Mouse (Mus musculus) heart, embryonic 11.5 days (tissue): ENCODE results near the gene Hid1. TPM values are rescaled to one million over a fixed set of nuclear protein-coding genes. Genes with fewer than 3 reads are reported as not detected.
A peak's percentile ranks its signal among the peaks of the same experiment; 100 is the strongest.

Experiments used
- ATAC-seq: fragments of 200-750 bp; cut with Nextera tagmentation; replicated peaks from 2 replicates; pipeline ENCODE4 v1.8.0; 2017; ENCODE audit warnings: moderate library complexity; ENCODE audit not compliant: insufficient number of reproducible peaks, low FRiP score, low TSS enrichment
- H3K27ac ChIP-seq: fragments of 300-500 bp; sonication (generic); 2 replicates; pipeline ENCODE4 v1.5.1; 2014; ENCODE audit warnings: mild to moderate bottlenecking, low read depth, low read length
- H3K27me3 ChIP-seq: fragments of 300-500 bp; sonication (generic); 2 replicates; pipeline ENCODE4 v1.6.1; 2014; ENCODE audit warnings: mild to moderate bottlenecking, low read length, mixed read lengths; ENCODE audit not compliant: control insufficient read depth, insufficient read depth
- H3K36me3 ChIP-seq: fragments of 300-500 bp; sonication (generic); 2 replicates; pipeline ENCODE4 v1.6.1; 2014; ENCODE audit warnings: mild to moderate bottlenecking, low read length, moderate library complexity, mixed read lengths; ENCODE audit not compliant: control insufficient read depth, insufficient read depth
- H3K4me1 ChIP-seq: fragments of 300-500 bp; sonication (generic); 2 replicates; pipeline ENCODE4 v1.6.1; 2014; ENCODE audit warnings: low read length; ENCODE audit not compliant: control insufficient read depth, insufficient read depth
- H3K4me2 ChIP-seq: fragments of 300-500 bp; sonication (generic); 2 replicates; pipeline ENCODE4 v1.6.1; 2014; ENCODE audit warnings: mild to moderate bottlenecking, moderate library complexity
- H3K4me3 ChIP-seq: fragments of 300-500 bp; sonication (generic); 2 replicates; pipeline ENCODE4 v1.5.1; 2014; ENCODE audit warnings: low read depth, low read length
- H3K9ac ChIP-seq: fragments of 300-500 bp; sonication (generic); 2 replicates; pipeline ENCODE4 v1.6.1; 2014; ENCODE audit warnings: mild to moderate bottlenecking, low read depth, low read length, moderate library complexity
- H3K9me3 ChIP-seq: fragments of 300-500 bp; sonication (generic); replicated peaks from 2 replicates; pipeline ENCODE4 v1.6.1; 2016; ENCODE audit warnings: low read length; ENCODE audit not compliant: control insufficient read depth
- WGBS: fragments of 180-500 bp; shearing (Covaris S2); extraction: QIAGEN DNeasy Blood & Tissue Kit; methylation state at CpG from one replicate; pipeline ENCODE4 v1.1.7; 2014; ENCODE audit not compliant: insufficient replicate concordance; 5-methylcytosine and 5-hydroxymethylcytosine counted together
- polyA plus RNA-seq: library from polyadenylated mRNA; unstranded; fragments of >200 nt; fragmentation: Nextera tagmentation; extraction: Ambion mirVana; gene quantifications from 2 replicates; pipeline ENCODE4 v1.2.1, GENCODE M21; 2014

Hid1 gene
- polyA plus RNA-seq, 1 experiment from 2014 or later, result 6.2 TPM

GRCm38 (mm10) chr11:115337826-115338225 is 29.7 kb downstream of the Hid1 start:
- no peaks in the 10 kb centered on the region for H3K4me1 ChIP-seq
- ATAC-seq, result no peak
- no peak overlapping the region for H3K4me3 ChIP-seq
- peaks cover 73% of the 10 kb centered on the region for H3K27me3 ChIP-seq
- no peaks in the 10 kb centered on the region for H3K36me3 ChIP-seq
- no peak overlapping the region for H3K9ac ChIP-seq
- 57% methylated on average over 1 of the region's 1 CpGs for WGBS
- no peak overlapping the region for H3K27ac ChIP-seq
- H3K4me2 ChIP-seq, result no peak overlapping the region
- H3K9me3 ChIP-seq, result no peaks in the 10 kb centered on the region

DNA sequence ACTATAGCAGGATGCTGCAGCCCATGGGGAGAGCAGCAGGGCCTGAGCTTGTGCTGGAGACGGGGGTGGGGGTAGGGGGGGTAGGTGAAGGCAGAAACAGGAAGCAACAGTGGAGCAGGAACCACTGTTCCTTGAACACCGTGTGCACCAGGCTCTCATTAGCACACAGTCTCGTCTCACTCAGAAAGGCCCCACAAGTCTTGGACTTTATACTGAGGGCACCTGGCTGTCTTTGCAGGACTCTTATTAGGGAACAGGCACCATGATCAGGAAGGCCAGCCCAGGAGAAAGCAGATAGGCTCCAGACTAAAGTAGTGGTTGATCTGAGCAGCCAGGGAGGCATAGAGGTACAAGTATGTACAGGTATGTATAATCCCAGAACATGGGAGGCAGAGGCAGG is 30.2 kb downstream of the Hid1 start:
- H3K36me3 ChIP-seq, result no peaks in the 10 kb centered on the region
- whole genome bisulfite sequencing, result 43% methylated on average over 3 of the region's 3 CpGs
- no peaks in the 10 kb centered on the region for H3K9me3 ChIP-seq
- no peak overlapping the region for H3K4me2 ChIP-seq
- H3K27me3 ChIP-seq, result peaks cover 77% of the 10 kb centered on the region
- no peak overlapping the region for H3K9ac ChIP-seq
- no peak overlapping the region for H3K4me3 ChIP-seq
- H3K27ac ChIP-seq, result no peak overlapping the region
- ATAC-seq, result no peak
- H3K4me1 ChIP-seq, result no peaks in the 10 kb centered on the region

DNA sequence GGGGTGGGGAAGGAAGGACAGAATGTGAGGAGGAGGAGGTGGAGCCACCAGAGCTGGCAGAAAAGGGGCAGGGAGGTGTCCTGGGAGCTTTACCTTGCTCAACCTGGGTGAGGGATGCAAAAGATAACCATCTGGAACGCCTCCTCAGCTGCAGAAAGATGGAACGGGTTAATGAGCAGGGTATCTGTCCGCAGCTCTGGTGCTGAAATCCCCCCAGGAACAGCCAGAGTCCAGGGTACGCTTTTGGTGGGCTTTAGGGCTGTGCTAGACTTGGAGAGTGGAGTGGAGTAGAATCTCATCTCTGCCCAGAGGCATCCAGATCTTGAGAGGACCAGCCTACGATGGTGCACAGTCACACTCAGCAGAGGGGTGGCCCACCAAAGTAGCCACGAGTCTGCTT is 31.4 kb downstream of the Hid1 start:
- H3K27ac ChIP-seq, result no peak overlapping the region
- H3K9me3 ChIP-seq, result no peaks in the 10 kb centered on the region
- no peak overlapping the region for H3K9ac ChIP-seq
- no peak overlapping the region for H3K4me2 ChIP-seq
- H3K4me3 ChIP-seq, result no peak overlapping the region
- H3K27me3 ChIP-seq, result peaks cover 87% of the 10 kb centered on the region
- H3K36me3 ChIP-seq, result no peaks in the 10 kb centered on the region
- 16% methylated on average over 6 of the region's 6 CpGs for WGBS
- ATAC-seq, result no peak
- H3K4me1 ChIP-seq, result no peaks in the 10 kb centered on the region

DNA sequence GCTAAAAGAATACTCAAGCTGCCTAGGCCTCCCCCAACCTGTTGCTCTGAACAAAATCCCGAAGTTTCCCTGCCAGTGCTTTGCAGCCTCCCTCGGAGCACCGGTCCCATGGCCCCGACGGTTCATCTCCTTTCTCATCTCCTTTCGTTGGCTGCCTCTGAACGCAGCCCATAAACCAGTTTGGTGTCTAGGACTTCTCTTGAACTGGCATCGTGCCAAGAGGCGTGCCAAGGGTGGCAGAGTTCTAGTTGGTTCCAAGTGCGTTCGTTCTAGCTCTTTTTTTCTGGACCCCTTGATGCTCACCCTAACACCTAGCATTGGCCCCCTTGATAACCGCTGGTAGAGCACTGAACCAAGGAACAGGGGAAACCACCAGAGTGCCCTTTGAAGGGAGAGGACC is 32.3 kb downstream of the Hid1 start:
- Histone ChIP-seq H3K27me3 (peaks cover 87% of the 10 kb centered on the region), H3K4me2 (no peak overlapping the region), H3K27ac (no peak overlapping the region), H3K4me3 (no peak overlapping the region), H3K36me3 (no peaks in the 10 kb centered on the region), H3K9ac (no peak overlapping the region), H3K4me1 (no peaks in the 10 kb centered on the region), H3K9me3 (no peaks in the 10 kb centered on the region)
- 57% methylated on average over 12 of the region's 12 CpGs for WGBS
- no peak for ATAC-seq

DNA sequence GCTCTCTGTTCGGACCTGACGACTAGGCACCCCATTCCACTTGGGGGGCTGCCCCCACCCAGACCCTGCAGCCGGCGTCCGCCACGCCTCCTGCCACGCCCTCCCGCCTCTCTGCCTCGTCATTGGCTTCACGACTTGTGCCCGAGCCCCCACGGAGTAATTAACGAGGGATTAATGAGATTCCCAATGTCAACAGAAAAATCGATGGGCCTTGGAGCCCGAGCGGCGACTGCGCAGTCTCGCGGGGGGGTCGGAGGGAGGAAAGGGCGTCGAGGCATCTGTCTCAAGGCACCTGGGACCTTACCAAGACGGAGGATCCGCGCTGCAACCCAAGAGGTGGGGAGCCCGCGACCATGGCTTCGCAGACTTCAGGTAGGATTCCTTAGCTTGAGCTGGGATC is 33.0 kb downstream of the Hid1 start, which contains the start of gene Otop3:
Gene Otop3 (plus strand): TSS at position 201 of the 400 bp plus-strand sequence.
- Histone ChIP-seq H3K27me3 (peaks cover 91% of the 10 kb centered on the region), H3K4me1 (no peaks in the 10 kb centered on the region), H3K27ac (no peak within 1 kb of the TSS), H3K9ac (no peak within 1 kb of the TSS), H3K4me2 (no peak within 1 kb of the TSS), H3K36me3 (no peaks in the 10 kb centered on the region), H3K9me3 (no peaks in the 10 kb centered on the region), H3K4me3 (no peak within 1 kb of the TSS)
- no peak for ATAC-seq
- 2% methylated on average over 29 of the region's 29 CpGs for WGBS

DNA sequence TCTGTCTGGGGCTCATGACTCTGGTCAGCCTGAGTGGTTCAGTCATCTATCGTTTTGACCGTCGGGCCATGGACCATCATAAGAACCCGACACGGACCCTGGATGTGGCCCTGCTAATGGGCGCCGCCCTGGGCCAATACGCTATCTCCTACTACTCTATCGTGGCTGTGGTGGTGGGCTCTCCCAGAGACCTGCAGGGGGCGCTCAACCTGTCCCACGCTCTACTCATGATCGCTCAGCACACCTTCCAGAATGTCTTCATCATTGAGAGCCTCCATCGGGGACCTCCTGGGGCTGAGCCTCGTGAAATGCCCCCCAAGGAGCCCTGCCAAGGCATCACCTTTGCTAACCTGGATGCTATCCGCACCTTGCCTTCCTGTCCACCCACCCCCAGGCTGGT is 38.2 kb downstream of the Hid1 start:
- H3K36me3 ChIP-seq, result no peaks in the 10 kb centered on the region
- WGBS, result 68% methylated on average over 15 of the region's 15 CpGs
- no peak overlapping the region for H3K4me2 ChIP-seq
- no peak overlapping the region for H3K9ac ChIP-seq
- peaks cover 74% of the 10 kb centered on the region for H3K27me3 ChIP-seq
- H3K9me3 ChIP-seq, result no peaks in the 10 kb centered on the region
- H3K27ac ChIP-seq, result no peak overlapping the region
- no peaks in the 10 kb centered on the region for H3K4me1 ChIP-seq
- no peak for ATAC-seq
- H3K4me3 ChIP-seq, result no peak overlapping the region

DNA sequence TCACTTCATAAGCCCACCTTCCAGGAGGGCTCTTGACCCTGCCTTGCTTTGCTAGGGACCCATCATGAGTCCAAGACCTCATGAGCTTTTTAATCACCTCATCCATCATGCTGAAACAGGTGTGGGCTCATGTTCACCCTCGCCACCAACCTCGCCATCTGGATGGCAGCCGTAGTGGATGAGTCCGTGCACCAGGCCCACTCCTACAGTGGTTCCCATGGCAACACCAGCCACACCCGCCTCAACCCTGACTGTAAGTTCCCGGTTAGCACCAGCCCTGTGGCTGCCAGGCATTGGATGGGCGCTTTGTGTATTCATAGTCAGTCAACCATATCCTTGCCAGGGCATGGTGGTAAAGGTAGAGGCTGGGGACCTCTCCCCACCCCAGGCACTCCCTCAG is 40.8 kb downstream of the Hid1 start:
- H3K4me1 ChIP-seq, result peaks cover 4% of the 10 kb centered on the region; the same call in 1 of the 2 replicates
- no peaks in the 10 kb centered on the region for H3K36me3 ChIP-seq
- H3K9me3 ChIP-seq, result no peaks in the 10 kb centered on the region
- 68% methylated on average over 7 of the region's 7 CpGs for WGBS
- ATAC-seq, result no peak
- H3K27ac ChIP-seq, result no peak overlapping the region
- H3K27me3 ChIP-seq, result peaks cover 73% of the 10 kb centered on the region
- H3K4me3 ChIP-seq, result no peak overlapping the region
- H3K4me2 ChIP-seq, result no peak overlapping the region; the same call in 1 of the 2 replicates
- H3K9ac ChIP-seq, result no peak overlapping the region

GRCm38 (mm10) chr11:115323354-115323753 is 44.2 kb downstream of the Hid1 start:
- 19% methylated on average over 32 of the region's 32 CpGs for WGBS
- Histone ChIP-seq H3K27ac (no peak overlapping the region), H3K36me3 (no peaks in the 10 kb centered on the region), H3K9me3 (no peaks in the 10 kb centered on the region), H3K4me3 (no peak overlapping the region), H3K9ac (no peak overlapping the region), H3K4me1 (peaks cover 12% of the 10 kb centered on the region), H3K27me3 (peaks cover 80% of the 10 kb centered on the region), H3K4me2 (no peak overlapping the region)
- ATAC-seq, result no peak

DNA sequence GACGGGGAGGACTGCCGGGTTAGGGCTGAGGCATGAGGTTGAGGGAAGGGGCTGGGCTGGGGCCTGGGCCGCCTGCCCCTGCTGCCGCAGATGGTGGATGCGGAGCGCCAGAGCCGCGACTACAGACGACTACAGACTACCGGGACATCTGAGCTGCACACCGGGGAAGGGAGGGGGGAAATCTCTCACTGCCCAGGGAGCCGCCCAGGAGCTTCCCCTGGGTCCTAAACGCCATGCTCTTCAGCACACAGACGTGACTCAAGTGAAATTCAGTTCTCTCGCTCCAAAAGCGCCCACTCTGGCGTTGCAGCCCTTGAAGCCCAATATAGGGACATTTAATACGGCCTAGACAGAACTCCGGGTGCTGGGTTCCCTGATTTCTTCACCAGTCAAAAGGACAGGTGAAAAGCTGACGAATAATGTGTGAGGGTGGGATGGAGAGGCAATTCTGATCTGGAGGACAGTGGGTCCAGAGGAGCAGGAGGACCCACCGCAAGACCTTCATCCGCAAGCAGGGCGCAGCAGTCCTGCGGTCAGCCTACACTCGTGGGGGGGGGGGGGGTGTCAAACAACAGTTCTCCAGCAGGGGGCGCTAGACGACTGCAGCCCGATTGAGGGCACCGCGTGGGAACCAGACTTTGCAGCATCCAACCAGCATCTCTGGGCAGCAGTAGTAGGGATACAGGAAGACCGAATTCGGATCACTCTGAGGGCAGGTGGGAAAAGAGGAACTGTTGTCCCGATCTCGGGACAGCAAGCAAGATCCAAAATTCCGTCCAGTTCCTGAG is 45.5 kb downstream of the Hid1 start, which contains the start of gene Ush1g:
Gene Ush1g (minus strand): TSS at position 136 of the 788 bp plus-strand sequence.
- no peak within 1 kb of the TSS for H3K27ac ChIP-seq
- ATAC-seq, result no peak
- H3K4me1 ChIP-seq, result peaks cover 12% of the 10 kb centered on the region
- H3K36me3 ChIP-seq, result no peaks in the 10 kb centered on the region
- H3K4me3 ChIP-seq, result peak within 1 kb of the TSS; percentile 13; the same call in 1 of the 2 replicates
- WGBS, result 3% methylated on average over 35 of the region's 35 CpGs
- peaks cover 87% of the 10 kb centered on the region for H3K27me3 ChIP-seq
- H3K9ac ChIP-seq, result no peak within 1 kb of the TSS
- H3K4me2 ChIP-seq, result peak within 1 kb of the TSS; percentile 32
- no peaks in the 10 kb centered on the region for H3K9me3 ChIP-seq
